Mouse (Mus musculus): ENCODE measurements around the gene March4. TPM values are rescaled to one million over a fixed set of nuclear protein-coding genes. Genes with fewer than 3 reads are reported as not detected.

The March4 gene
- polyA plus RNA-seq, 1 experiment: 1.4 TPM

DNA sequence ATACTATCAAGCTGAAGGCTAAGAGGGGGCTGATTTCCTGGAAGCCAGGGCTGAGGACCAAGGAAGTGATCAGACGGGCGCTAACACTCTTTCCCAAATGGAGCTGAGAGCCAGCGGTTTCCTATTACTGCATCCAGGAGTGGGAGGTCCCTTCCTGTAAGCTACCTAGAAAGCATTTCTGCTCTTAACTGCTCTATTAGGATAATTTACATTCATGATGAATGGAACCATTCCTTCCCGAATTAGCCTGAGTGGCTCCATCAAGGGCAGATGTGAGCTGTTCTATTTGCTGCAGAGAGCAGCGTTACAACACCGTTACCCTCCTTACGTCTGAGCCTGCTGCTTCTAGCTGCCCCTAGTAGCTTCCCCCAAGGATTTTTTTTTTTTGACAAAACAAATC lies 37.3 kb upstream of the March4 start:
- no peak for DNase-seq
- 57% methylated on average over 7 of the region's 7 CpGs for WGBS
- TF ChIP-seq POLR2A (IDR thresholded peaks at IDR 0.05; ENCODE audit: borderline replicate concordance, extremely low read depth, low read depth, low read length) (no peak), CTCF (IDR thresholded peaks at IDR 0.05; ENCODE audit: insufficient read depth, low read length) (no peak)
- Histone ChIP-seq H3K4me3 (replicated peaks; ENCODE audit: extremely low read depth, low read depth, low read length) (no peak overlapping the region), H3K4me1 (ENCODE audit: control insufficient read depth, insufficient read depth, low read length) (no peaks in the 10 kb centered on the region)

GRCm38 (mm10) chr1:72568725-72569124 lies 32.0 kb upstream of the March4 start:
- H3K4me1 ChIP-seq (ENCODE audit: control insufficient read depth, insufficient read depth, low read length): no peaks in the 10 kb centered on the region
- 80% methylated on average over 8 of the region's 8 CpGs for WGBS
- DNase-seq: no peak
- no peak overlapping the region for H3K4me3 ChIP-seq (replicated peaks; ENCODE audit: extremely low read depth, low read depth, low read length)
- no peak for TF ChIP-seq CTCF (IDR thresholded peaks at IDR 0.05; ENCODE audit: insufficient read depth, low read length)
- TF ChIP-seq POLR2A (IDR thresholded peaks at IDR 0.05; ENCODE audit: borderline replicate concordance, extremely low read depth, low read depth, low read length): no peak

GRCm38 (mm10) chr1:72567056-72567455 lies 30.3 kb upstream of the March4 start:
- WGBS: 32% methylated on average over 9 of the region's 9 CpGs
- TF ChIP-seq POLR2A (IDR thresholded peaks at IDR 0.05; ENCODE audit: borderline replicate concordance, extremely low read depth, low read depth, low read length) (no peak), CTCF (IDR thresholded peaks at IDR 0.05; ENCODE audit: insufficient read depth, low read length) (no peak)
- H3K4me1 ChIP-seq (ENCODE audit: control insufficient read depth, insufficient read depth, low read length): no peaks in the 10 kb centered on the region

DNA sequence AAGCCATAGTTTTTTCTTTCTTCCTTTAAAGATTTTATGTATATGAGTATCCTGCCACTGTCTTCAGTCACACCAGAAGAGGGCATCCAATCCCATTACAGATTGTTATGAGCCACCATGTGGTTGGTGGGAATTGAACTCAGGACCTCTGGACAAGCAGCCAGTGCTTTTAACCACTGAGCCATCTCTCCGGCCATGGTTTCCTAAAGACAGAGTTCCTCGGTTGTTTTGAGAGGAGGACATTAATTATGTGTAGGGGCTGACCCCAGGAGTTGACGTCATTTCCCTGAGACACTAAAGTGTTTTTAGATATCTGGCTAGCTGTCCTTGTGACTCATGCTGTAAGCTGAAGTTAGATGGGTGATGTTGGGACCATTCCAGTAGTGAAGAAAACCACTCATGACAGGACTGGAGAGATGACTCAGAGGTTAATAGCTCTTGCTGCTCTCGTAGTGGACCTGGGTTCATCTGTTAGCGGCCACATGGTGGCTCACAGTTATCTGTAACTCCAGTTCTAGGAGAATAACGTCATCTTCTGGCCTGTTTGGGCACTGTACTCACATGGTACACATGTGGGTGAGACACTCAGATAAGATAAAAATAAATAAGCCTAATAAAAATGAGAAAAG lies 27.7 kb upstream of the March4 start:
- H3K4me1 ChIP-seq (ENCODE audit: control insufficient read depth, insufficient read depth, low read length): no peaks in the 10 kb centered on the region
- no peak overlapping the region for H3K4me3 ChIP-seq (replicated peaks; ENCODE audit: extremely low read depth, low read depth, low read length)
- whole genome bisulfite sequencing: 49% methylated on average over 6 of the region's 6 CpGs
- no peak for DNase-seq
- TF ChIP-seq POLR2A (IDR thresholded peaks at IDR 0.05; ENCODE audit: borderline replicate concordance, extremely low read depth, low read depth, low read length): no peak
- TF ChIP-seq CTCF (IDR thresholded peaks at IDR 0.05; ENCODE audit: insufficient read depth, low read length): no peak

More at GRCm38 (mm10) chr1:72567056-72567455, 30.3 kb upstream of the March4 start:
- no peak overlapping the region for H3K4me3 ChIP-seq (replicated peaks; ENCODE audit: extremely low read depth, low read depth, low read length)
- no peak for DNase-seq

- WGBS: 68% methylated on average over 2 of the region's 2 CpGs
- TF ChIP-seq POLR2A (IDR thresholded peaks at IDR 0.05; ENCODE audit: borderline replicate concordance, extremely low read depth, low read depth, low read length) (no peak), CTCF (IDR thresholded peaks at IDR 0.05; ENCODE audit: insufficient read depth, low read length) (no peak)
- Histone ChIP-seq H3K4me1 (ENCODE audit: control insufficient read depth, insufficient read depth, low read length) (no peaks in the 10 kb centered on the region), H3K4me3 (replicated peaks; ENCODE audit: extremely low read depth, low read depth, low read length) (no peak overlapping the region)
- DNase-seq: no peak
These were observed 21.9 kb upstream of the March4 start for GRCm38 (mm10) chr1:72558625-72559024.

DNA sequence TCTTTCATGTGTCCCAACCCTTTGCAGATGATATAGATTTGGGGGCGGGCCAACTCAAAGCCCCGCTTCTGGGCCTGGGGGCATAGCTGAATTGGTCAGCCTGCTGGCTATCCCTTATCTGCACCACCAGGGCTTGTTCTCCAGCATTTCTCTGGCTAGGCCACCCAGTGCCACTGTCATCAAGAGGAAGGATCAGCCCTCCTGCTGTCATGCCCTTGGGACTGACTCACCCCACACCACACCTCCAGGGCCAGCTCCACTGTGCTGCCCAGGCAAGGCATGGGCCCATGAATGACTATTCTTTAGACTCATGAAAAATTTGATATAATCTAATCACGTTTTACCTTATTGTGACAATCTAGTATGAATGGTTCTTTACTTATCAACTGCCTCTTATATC lies 19.7 kb upstream of the March4 start:
- no peak for DNase-seq
- no peak for TF ChIP-seq POLR2A (IDR thresholded peaks at IDR 0.05; ENCODE audit: borderline replicate concordance, extremely low read depth, low read depth, low read length)
- TF ChIP-seq CTCF (IDR thresholded peaks at IDR 0.05; ENCODE audit: insufficient read depth, low read length): no peak
- 73% methylated on average over 3 of the region's 3 CpGs for WGBS
- H3K4me3 ChIP-seq (replicated peaks; ENCODE audit: extremely low read depth, low read depth, low read length): no peak overlapping the region
- H3K4me1 ChIP-seq (ENCODE audit: control insufficient read depth, insufficient read depth, low read length): no peaks in the 10 kb centered on the region

- TF ChIP-seq CTCF (IDR thresholded peaks at IDR 0.05; ENCODE audit: insufficient read depth, low read length) (no peak), POLR2A (IDR thresholded peaks at IDR 0.05; ENCODE audit: borderline replicate concordance, extremely low read depth, low read depth, low read length) (no peak)
- H3K4me3 ChIP-seq (replicated peaks; ENCODE audit: extremely low read depth, low read depth, low read length): no peak overlapping the region
- 68% methylated on average over 2 of the region's 2 CpGs for WGBS
- H3K4me1 ChIP-seq (ENCODE audit: control insufficient read depth, insufficient read depth, low read length): no peaks in the 10 kb centered on the region
- DNase-seq: no peak
These were observed 13.6 kb upstream of the March4 start for GRCm38 (mm10) chr1:72550317-72550716.

GRCm38 (mm10) chr1:72538266-72538665 lies 1.5 kb upstream of the March4 start:
- 85% methylated on average over 5 of the region's 5 CpGs for WGBS
- TF ChIP-seq POLR2A (IDR thresholded peaks at IDR 0.05; ENCODE audit: borderline replicate concordance, extremely low read depth, low read depth, low read length) (no peak), CTCF (IDR thresholded peaks at IDR 0.05; ENCODE audit: insufficient read depth, low read length) (no peak)
- H3K4me1 ChIP-seq (ENCODE audit: control insufficient read depth, insufficient read depth, low read length): no peaks in the 10 kb centered on the region
- no peak for DNase-seq
- H3K4me3 ChIP-seq (replicated peaks; ENCODE audit: extremely low read depth, low read depth, low read length): no peak overlapping the region

GRCm38 (mm10) chr1:72535725-72536571 lies 782 bp downstream of the March4 start:
- WGBS: 3% methylated on average over 34 of the region's 36 CpGs
- Histone ChIP-seq H3K4me3 (replicated peaks; ENCODE audit: extremely low read depth, low read depth, low read length) (no peak overlapping the region), H3K4me1 (ENCODE audit: control insufficient read depth, insufficient read depth, low read length) (no peaks in the 10 kb centered on the region)
- DNase-seq: no peak
- TF ChIP-seq CTCF (IDR thresholded peaks at IDR 0.05; ENCODE audit: insufficient read depth, low read length) (no peak), POLR2A (IDR thresholded peaks at IDR 0.05; ENCODE audit: borderline replicate concordance, extremely low read depth, low read depth, low read length) (no peak)

DNA sequence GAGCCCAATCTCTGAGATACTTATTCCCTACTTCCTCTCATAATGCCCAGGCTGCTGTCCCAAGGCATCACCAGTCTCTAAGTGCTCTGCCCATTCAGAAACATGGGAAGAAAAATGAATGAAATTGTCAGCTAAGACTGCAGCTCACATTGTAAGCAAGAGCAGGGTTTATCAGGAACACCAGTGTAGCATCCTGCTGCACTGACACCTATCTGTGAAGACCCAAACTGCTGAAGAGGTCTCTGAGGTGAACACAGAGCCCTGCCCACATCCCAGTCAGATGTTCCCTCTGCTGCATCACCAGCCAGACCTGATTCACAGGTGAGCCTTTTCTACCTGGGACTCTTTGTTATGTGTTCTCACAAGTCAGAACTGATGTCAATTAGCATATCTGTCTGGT lies 3.3 kb downstream of the March4 start:
- H3K4me1 ChIP-seq (ENCODE audit: control insufficient read depth, insufficient read depth, low read length): no peaks in the 10 kb centered on the region
- H3K4me3 ChIP-seq (replicated peaks; ENCODE audit: extremely low read depth, low read depth, low read length): no peak overlapping the region
- DNase-seq: no peak
- no peak for TF ChIP-seq POLR2A (IDR thresholded peaks at IDR 0.05; ENCODE audit: borderline replicate concordance, extremely low read depth, low read depth, low read length)
- no peak for TF ChIP-seq CTCF (IDR thresholded peaks at IDR 0.05; ENCODE audit: insufficient read depth, low read length)
